Mouse (Mus musculus) liver, postnatal 0 days (tissue): ENCODE data around the gene 4933428G20Rik.

ENCODE experiments used
- CTCF ChIP-seq: sonication (generic); IDR thresholded peaks from 2 replicates; pipeline ENCODE4 v1.5.1; 2016; ENCODE audit warnings: antibody characterized with exemption, low read depth
- EP300 ChIP-seq: IDR thresholded peaks from 2 replicates; pipeline ENCODE4 v1.6.1; 2016; ENCODE audit warnings: antibody characterized with exemption, low read depth, mild to moderate bottlenecking

- TF ChIP-seq CTCF (no peak), EP300 (no peak)
Measured at GRCm38 (mm10) chr11:97546804-97547411, 46.8 kb upstream of the 4933428G20Rik start.
